Mouse (Mus musculus) stomach, postnatal 0 days (tissue): ENCODE measurements around the gene Polrmt.

ENCODE experiments used
- CTCF ChIP-seq: IDR thresholded peaks from 2 replicates; pipeline ENCODE4 v1.5.1; 2016; ENCODE audit warnings: antibody characterized with exemption, low read depth, mild to moderate bottlenecking, moderate library complexity
- EP300 ChIP-seq: optimal IDR thresholded peaks from 2 replicates; pipeline ENCODE3; 2016; ENCODE audit warnings: antibody characterized with exemption

DNA sequence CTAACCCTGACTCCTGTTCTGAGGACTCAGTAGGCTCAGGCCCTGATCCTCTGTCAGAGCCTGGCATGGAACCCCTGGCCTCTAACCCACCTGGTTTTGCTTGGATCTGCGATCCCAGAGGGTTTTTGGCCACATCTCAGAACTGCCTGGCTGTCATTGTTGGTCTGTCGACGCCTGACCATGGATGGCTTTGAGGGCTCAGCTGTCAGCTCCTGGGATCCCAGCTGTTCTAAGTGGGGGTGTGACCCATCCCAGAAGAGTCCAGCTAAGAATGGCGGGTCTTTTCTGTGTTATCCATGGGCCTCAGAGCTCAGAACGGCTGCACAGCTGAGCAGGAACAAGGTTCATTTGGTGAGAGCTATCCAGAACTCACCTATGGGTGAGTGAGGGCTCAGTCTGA is 25.3 kb downstream of the Polrmt start:
- no peak for TF ChIP-seq CTCF
- TF ChIP-seq EP300, result no peak
